Mouse (Mus musculus): ENCODE data around the gene Sacm1l. TPM values are rescaled to one million over a fixed set of nuclear protein-coding genes. Genes with fewer than 3 reads are reported as not detected.

Sacm1l gene
- total and polyA plus RNA-seq, 2 experiments = 7.7 to 74.3 TPM

GRCm38 (mm10) chr9:123538189-123538588, 8.6 kb downstream of the Sacm1l start:
- peaks cover 4% of the 10 kb centered on the region; the same call in 1 of the 2 replicates for H3K36me3 ChIP-seq (ENCODE audit: control insufficient read depth, insufficient read depth, low read length)
- no peak overlapping the region for H3K27ac ChIP-seq (replicated peaks; ENCODE audit: insufficient read depth, low read depth, low read length)
- no peaks in the 10 kb centered on the region; the same call in 1 of the 2 replicates for H3K4me1 ChIP-seq (ENCODE audit: control insufficient read depth, insufficient read depth, low read length)
- DNase-seq (ENCODE audit: extremely low read depth, low read depth, low spot score) = no peak
- H3K9ac ChIP-seq (ENCODE audit: low read depth, low read length) = no peak overlapping the region
- H3K79me2 ChIP-seq (ENCODE audit: control insufficient read depth, insufficient read depth, low read length) = peaks cover 17% of the 10 kb centered on the region; the same call in 1 of the 2 replicates
- WGBS = 21% methylated on average over 4 of the region's 4 CpGs
- no peaks in the 10 kb centered on the region for H3K27me3 ChIP-seq (ENCODE audit: control insufficient read depth, insufficient read depth, low read length)
- no peak for TF ChIP-seq POLR2A (IDR thresholded peaks at IDR 0.05; ENCODE audit: extremely low read depth, insufficient read depth, low read length)
- TF ChIP-seq CTCF (IDR thresholded peaks at IDR 0.05; ENCODE audit: low read depth, low read length) = no peak
- no peak overlapping the region for H3K4me3 ChIP-seq (ENCODE audit: insufficient read depth, low read depth, low read length)

DNA sequence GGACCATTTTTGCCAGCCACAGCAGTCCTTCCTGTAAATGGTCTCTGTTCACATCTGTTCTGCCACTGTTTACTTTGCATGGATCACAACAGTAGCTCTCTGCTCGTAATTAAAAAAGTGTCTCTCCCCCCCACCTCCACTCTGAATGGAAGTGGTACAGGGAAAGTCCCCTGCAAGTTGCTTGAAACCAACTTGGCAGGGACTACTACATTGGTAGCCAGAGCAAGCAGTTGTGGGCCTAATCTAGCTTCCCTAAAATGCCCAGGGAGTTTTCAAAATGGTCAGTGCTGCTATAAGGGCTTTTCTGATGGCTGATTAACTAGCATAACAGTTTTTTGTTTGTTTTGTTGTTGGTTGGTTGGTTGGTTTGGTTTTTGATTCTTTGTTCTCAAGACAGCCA, 9.5 kb downstream of the Sacm1l start:
- TF ChIP-seq POLR2A (IDR thresholded peaks at IDR 0.05; ENCODE audit: extremely low read depth, insufficient read depth, low read length) (no peak), CTCF (IDR thresholded peaks at IDR 0.05; ENCODE audit: low read depth, low read length) (no peak)
- 6% methylated on average over 1 of the region's 1 CpGs for WGBS
- peaks cover 14% of the 10 kb centered on the region; the same call in 1 of the 2 replicates for H3K79me2 ChIP-seq (ENCODE audit: control insufficient read depth, insufficient read depth, low read length)
- no peak overlapping the region for H3K4me3 ChIP-seq (ENCODE audit: insufficient read depth, low read depth, low read length)
- DNase-seq (ENCODE audit: extremely low read depth, low read depth, low spot score) = no peak
- no peaks in the 10 kb centered on the region; the same call in 1 of the 2 replicates for H3K4me1 ChIP-seq (ENCODE audit: control insufficient read depth, insufficient read depth, low read length)
- no peak overlapping the region for H3K9ac ChIP-seq (ENCODE audit: low read depth, low read length)
- no peak overlapping the region for H3K27ac ChIP-seq (replicated peaks; ENCODE audit: insufficient read depth, low read depth, low read length)
- H3K36me3 ChIP-seq (ENCODE audit: control insufficient read depth, insufficient read depth, low read length) = peaks cover 9% of the 10 kb centered on the region; the same call in 1 of the 2 replicates
- H3K27me3 ChIP-seq (ENCODE audit: control insufficient read depth, insufficient read depth, low read length) = no peaks in the 10 kb centered on the region

GRCm38 (mm10) chr9:123539823-123540222, 10.3 kb downstream of the Sacm1l start:
- H3K4me1 ChIP-seq (ENCODE audit: control insufficient read depth, insufficient read depth, low read length) = no peaks in the 10 kb centered on the region; the same call in 1 of the 2 replicates
- peaks cover 11% of the 10 kb centered on the region; the same call in 1 of the 2 replicates for H3K36me3 ChIP-seq (ENCODE audit: control insufficient read depth, insufficient read depth, low read length)
- no peak overlapping the region for H3K9ac ChIP-seq (ENCODE audit: low read depth, low read length)
- no peak for DNase-seq (ENCODE audit: extremely low read depth, low read depth, low spot score)
- no peaks in the 10 kb centered on the region for H3K27me3 ChIP-seq (ENCODE audit: control insufficient read depth, insufficient read depth, low read length)
- H3K27ac ChIP-seq (replicated peaks; ENCODE audit: insufficient read depth, low read depth, low read length) = no peak overlapping the region
- H3K79me2 ChIP-seq (ENCODE audit: control insufficient read depth, insufficient read depth, low read length) = peaks cover 9% of the 10 kb centered on the region; the same call in 1 of the 2 replicates
- no peak overlapping the region for H3K4me3 ChIP-seq (ENCODE audit: insufficient read depth, low read depth, low read length)
- TF ChIP-seq CTCF (IDR thresholded peaks at IDR 0.05; ENCODE audit: low read depth, low read length) = no peak
- TF ChIP-seq POLR2A (IDR thresholded peaks at IDR 0.05; ENCODE audit: extremely low read depth, insufficient read depth, low read length) = no peak
- WGBS = 36% methylated on average over 2 of the region's 2 CpGs

GRCm38 (mm10) chr9:123554599-123554998, 25.0 kb downstream of the Sacm1l start:
- 95% methylated on average over 3 of the region's 3 CpGs for WGBS
- Histone ChIP-seq H3K4me1 (ENCODE audit: control insufficient read depth, insufficient read depth, low read length) (no peaks in the 10 kb centered on the region), H3K4me3 (ENCODE audit: insufficient read depth, low read depth, low read length) (no peak overlapping the region), H3K27me3 (ENCODE audit: control insufficient read depth, insufficient read depth, low read length) (no peaks in the 10 kb centered on the region), H3K9ac (ENCODE audit: low read depth, low read length) (no peak overlapping the region), H3K36me3 (ENCODE audit: control insufficient read depth, insufficient read depth, low read length) (peaks cover 56% of the 10 kb centered on the region), H3K79me2 (ENCODE audit: control insufficient read depth, insufficient read depth, low read length) (no peaks in the 10 kb centered on the region), H3K27ac (replicated peaks; ENCODE audit: insufficient read depth, low read depth, low read length) (no peak overlapping the region)
- DNase-seq (ENCODE audit: extremely low read depth, low read depth, low spot score) = no peak
- no peak for TF ChIP-seq POLR2A (IDR thresholded peaks at IDR 0.05; ENCODE audit: extremely low read depth, insufficient read depth, low read length)
- TF ChIP-seq CTCF (IDR thresholded peaks at IDR 0.05; ENCODE audit: low read depth, low read length) = no peak

- Histone ChIP-seq H3K36me3 (ENCODE audit: control insufficient read depth, insufficient read depth, low read length) (peaks cover 43% of the 10 kb centered on the region), H3K27me3 (ENCODE audit: control insufficient read depth, insufficient read depth, low read length) (no peaks in the 10 kb centered on the region), H3K79me2 (ENCODE audit: control insufficient read depth, insufficient read depth, low read length) (no peaks in the 10 kb centered on the region), H3K4me1 (ENCODE audit: control insufficient read depth, insufficient read depth, low read length) (peaks cover 5% of the 10 kb centered on the region), H3K9ac (ENCODE audit: low read depth, low read length) (no peak overlapping the region), H3K27ac (replicated peaks; ENCODE audit: insufficient read depth, low read depth, low read length) (no peak overlapping the region), H3K4me3 (ENCODE audit: insufficient read depth, low read depth, low read length) (no peak overlapping the region)
- no peak for DNase-seq (ENCODE audit: extremely low read depth, low read depth, low spot score)
- 86% methylated on average over 10 of the region's 10 CpGs for WGBS
- TF ChIP-seq POLR2A (IDR thresholded peaks at IDR 0.05; ENCODE audit: extremely low read depth, insufficient read depth, low read length) (no peak), CTCF (IDR thresholded peaks at IDR 0.05; ENCODE audit: low read depth, low read length) (no peak)
Measured at GRCm38 (mm10) chr9:123577360-123578192, 48.0 kb downstream of the Sacm1l start.

All from liver, adult 2 months (tissue).